Mouse (Mus musculus) stomach, postnatal 0 days (tissue): Measurements from ENCODE around the gene Gm20605. TPM values are rescaled to one million over a fixed set of nuclear protein-coding genes. Genes with fewer than 3 reads are reported as not detected.
A peak's percentile ranks its signal among the peaks of the same experiment; 100 is the strongest.

Experiments used
- ATAC-seq: fragments of 200-750 bp; cut with Nextera tagmentation; 2 replicates; pipeline ENCODE4 v1.8.0; 2017; ENCODE audit not compliant: low FRiP score, low TSS enrichment
- DNase-seq: peaks from one replicate; pipeline ENCODE4 v3.0.0-alpha.2; 2016; ENCODE audit warnings: low spot score
- H3K27ac ChIP-seq: fragments of 300-500 bp; sonication (generic); replicated peaks from 2 replicates; pipeline ENCODE4 v1.5.1; 2014; ENCODE audit warnings: mild to moderate bottlenecking, control low read depth
- H3K27me3 ChIP-seq: fragments of 300-500 bp; sonication (generic); 2 replicates; pipeline ENCODE4 v1.6.1; 2014; ENCODE audit warnings: low read length; ENCODE audit not compliant: control insufficient read depth, insufficient read depth
- H3K36me3 ChIP-seq: fragments of 300-500 bp; sonication (generic); 2 replicates; pipeline ENCODE4 v1.6.1; 2014; ENCODE audit warnings: low read length, mixed read lengths; ENCODE audit not compliant: control insufficient read depth, insufficient read depth
- H3K4me1 ChIP-seq: fragments of 300-500 bp; sonication (generic); replicated peaks from 2 replicates; pipeline ENCODE4 v1.6.1; 2014; ENCODE audit warnings: antibody characterized with exemption; ENCODE audit not compliant: control insufficient read depth, insufficient read depth
- H3K4me2 ChIP-seq: fragments of 300-500 bp; sonication (generic); replicated peaks from 2 replicates; pipeline ENCODE4 v1.6.1; 2014; ENCODE audit warnings: low read depth, mild to moderate bottlenecking, control low read depth, moderate library complexity
- H3K4me3 ChIP-seq: fragments of 300-500 bp; sonication (generic); 2 replicates; pipeline ENCODE4 v1.5.1; 2014; ENCODE audit warnings: low read depth, low read length, control low read depth
- H3K9ac ChIP-seq: fragments of 300-500 bp; sonication (generic); 2 replicates; pipeline ENCODE4 v1.6.1; 2014; ENCODE audit warnings: mild to moderate bottlenecking, low read length, control low read depth, mixed read lengths
- H3K9me3 ChIP-seq: fragments of 300-500 bp; sonication (generic); 2 replicates; pipeline ENCODE4 v1.6.1; 2016; ENCODE audit warnings: low read length; ENCODE audit not compliant: control insufficient read depth
- CTCF ChIP-seq: IDR thresholded peaks from 2 replicates; pipeline ENCODE4 v1.5.1; 2016; ENCODE audit warnings: antibody characterized with exemption, low read depth, mild to moderate bottlenecking, moderate library complexity
- EP300 ChIP-seq: optimal IDR thresholded peaks from 2 replicates; pipeline ENCODE3; 2016; ENCODE audit warnings: antibody characterized with exemption
- WGBS: fragments of 180-500 bp; shearing (Covaris S2); extraction: QIAGEN DNeasy Blood & Tissue Kit; methylation state at CpG from one replicate; pipeline ENCODE4 v1.1.7; 2014; 5-methylcytosine and 5-hydroxymethylcytosine counted together
- polyA plus RNA-seq: library from polyadenylated mRNA; unstranded; fragments of >200 nt; fragmentation: Nextera tagmentation; extraction: Ambion mirVana; gene quantifications from 2 replicates; pipeline ENCODE4 v1.2.1, GENCODE M21; 2015

The Gm20605 gene
- polyA plus RNA-seq, 1 experiment from 2014 or later = 2.4 TPM

DNA sequence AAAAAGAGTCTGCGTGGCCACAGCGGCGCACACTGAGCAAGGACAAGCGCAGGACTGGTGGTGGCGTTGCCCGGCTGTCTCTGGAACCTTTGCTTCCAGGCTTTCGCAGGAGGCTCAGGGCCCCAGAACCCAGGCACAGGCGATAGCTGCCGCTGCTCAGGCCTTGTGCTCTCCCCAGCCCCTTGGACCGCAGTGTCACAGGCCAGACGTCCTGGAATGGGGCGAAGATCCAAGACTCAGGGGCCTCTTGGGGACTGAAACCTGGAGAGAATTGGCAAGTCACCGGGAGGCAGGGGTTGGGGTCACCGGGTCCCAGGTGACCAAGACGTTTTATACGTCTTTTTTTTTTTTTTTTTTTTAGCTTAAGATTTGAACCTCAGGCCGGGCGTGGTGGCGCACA lies 15.5 kb downstream of the Gm20605 start:
- Histone ChIP-seq H3K27me3 (no peaks in the 10 kb centered on the region), H3K36me3 (peaks cover 9% of the 10 kb centered on the region), H3K4me1 (peaks cover 2% of the 10 kb centered on the region; the same call in 1 of the 2 replicates), H3K4me2 (no peak overlapping the region), H3K9me3 (no peaks in the 10 kb centered on the region), H3K9ac (no peak overlapping the region), H3K4me3 (no peak overlapping the region), H3K27ac (no peak overlapping the region)
- ATAC-seq (no peak), DNase-seq (no peak)
- whole genome bisulfite sequencing = 56% methylated on average over 19 of the region's 19 CpGs
- TF ChIP-seq CTCF (no peak), EP300 (no peak)

DNA sequence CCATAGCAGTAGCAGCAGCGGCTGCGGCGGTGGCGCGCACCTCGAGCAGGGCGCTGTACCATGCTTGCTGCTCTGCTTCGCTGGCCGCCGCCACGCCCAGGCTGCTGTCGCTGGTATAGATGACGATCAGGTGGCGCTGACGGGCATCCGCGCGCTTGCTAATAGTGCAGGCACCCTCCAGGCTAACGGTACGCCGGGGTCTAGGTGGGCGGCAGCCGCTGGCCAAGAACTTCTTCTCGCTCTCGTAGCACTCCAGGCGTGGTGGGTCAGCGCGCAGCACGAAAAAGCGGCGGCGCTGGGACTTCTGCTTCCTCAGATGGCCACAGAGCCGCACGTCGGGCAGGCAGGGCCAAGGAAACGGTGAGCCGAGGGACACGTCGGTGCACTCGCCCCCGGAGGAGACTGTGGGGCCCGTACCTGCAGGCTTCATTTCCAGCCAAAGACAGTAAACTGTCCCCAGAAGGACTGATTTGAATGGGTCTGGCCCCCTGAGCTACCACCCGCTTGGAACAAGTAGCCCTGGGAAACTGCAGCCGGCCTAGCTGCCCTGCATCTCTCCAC lies 16.2 kb downstream of the Gm20605 start:
- no peaks in the 10 kb centered on the region for H3K27me3 ChIP-seq
- 0 out of 2 replicates have a peak overlapping the region, but pooled peaks have one; percentile 9 for H3K9ac ChIP-seq
- H3K27ac ChIP-seq = no peak overlapping the region
- peak overlapping the region; percentile 44 for H3K4me2 ChIP-seq
- WGBS = 9% methylated on average over 44 of the region's 44 CpGs
- peak overlapping the region; percentile 18; the same call in 1 of the 2 replicates for H3K4me3 ChIP-seq
- H3K4me1 ChIP-seq = peaks cover 6% of the 10 kb centered on the region; the same call in 1 of the 2 replicates
- ATAC-seq = 0 out of 2 replicates have a peak, but pooled peaks have one; percentile 5
- H3K36me3 ChIP-seq = peaks cover 6% of the 10 kb centered on the region; the same call in 1 of the 2 replicates
- TF ChIP-seq EP300 (no peak), CTCF (no peak)
- peak; percentile 67 for DNase-seq
- H3K9me3 ChIP-seq = no peaks in the 10 kb centered on the region

DNA sequence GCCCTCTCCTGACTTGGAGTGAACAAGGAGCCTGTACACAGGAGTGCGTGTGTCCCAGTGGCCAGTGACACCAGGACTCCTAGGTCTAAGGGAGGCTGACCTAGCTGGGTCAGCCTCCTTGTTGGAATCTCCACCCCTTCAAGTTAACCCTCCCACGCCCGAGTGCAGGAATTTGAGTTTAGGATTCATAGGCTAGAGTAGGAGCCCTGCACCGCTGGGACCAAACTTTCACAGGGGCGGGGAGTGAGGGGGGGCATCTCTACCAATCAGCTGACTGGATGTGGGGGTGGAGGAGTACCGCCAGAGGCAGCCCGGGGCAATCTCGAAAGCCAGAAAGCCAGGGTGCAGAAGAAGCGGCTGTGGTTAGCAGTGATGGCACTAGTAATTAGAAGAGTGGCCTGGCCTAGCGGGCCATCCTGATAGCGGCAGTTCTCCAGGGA lies 16.7 kb downstream of the Gm20605 start, which contains the start of gene Irs3:
Gene Irs3, minus strand, starts transcription at position 63 of the 440 bp plus-strand sequence.
- H3K4me3 ChIP-seq = peak within 1 kb of the TSS; percentile 18; the same call in 1 of the 2 replicates
- ATAC-seq (peak; percentile 13; the same call in 1 of the 2 replicates), DNase-seq (no peak)
- no peaks in the 10 kb centered on the region for H3K9me3 ChIP-seq
- no peak for TF ChIP-seq CTCF
- no peak for TF ChIP-seq EP300
- 0 out of 2 replicates have a peak within 1 kb of the TSS, but pooled peaks have one; percentile 9 for H3K9ac ChIP-seq
- WGBS = 43% methylated on average over 11 of the region's 11 CpGs
- H3K27ac ChIP-seq = no peak within 1 kb of the TSS
- peaks cover 6% of the 10 kb centered on the region; the same call in 1 of the 2 replicates for H3K4me1 ChIP-seq
- peaks cover 5% of the 10 kb centered on the region; the same call in 1 of the 2 replicates for H3K36me3 ChIP-seq
- H3K4me2 ChIP-seq = peak within 1 kb of the TSS; percentile 44
- H3K27me3 ChIP-seq = no peaks in the 10 kb centered on the region

DNA sequence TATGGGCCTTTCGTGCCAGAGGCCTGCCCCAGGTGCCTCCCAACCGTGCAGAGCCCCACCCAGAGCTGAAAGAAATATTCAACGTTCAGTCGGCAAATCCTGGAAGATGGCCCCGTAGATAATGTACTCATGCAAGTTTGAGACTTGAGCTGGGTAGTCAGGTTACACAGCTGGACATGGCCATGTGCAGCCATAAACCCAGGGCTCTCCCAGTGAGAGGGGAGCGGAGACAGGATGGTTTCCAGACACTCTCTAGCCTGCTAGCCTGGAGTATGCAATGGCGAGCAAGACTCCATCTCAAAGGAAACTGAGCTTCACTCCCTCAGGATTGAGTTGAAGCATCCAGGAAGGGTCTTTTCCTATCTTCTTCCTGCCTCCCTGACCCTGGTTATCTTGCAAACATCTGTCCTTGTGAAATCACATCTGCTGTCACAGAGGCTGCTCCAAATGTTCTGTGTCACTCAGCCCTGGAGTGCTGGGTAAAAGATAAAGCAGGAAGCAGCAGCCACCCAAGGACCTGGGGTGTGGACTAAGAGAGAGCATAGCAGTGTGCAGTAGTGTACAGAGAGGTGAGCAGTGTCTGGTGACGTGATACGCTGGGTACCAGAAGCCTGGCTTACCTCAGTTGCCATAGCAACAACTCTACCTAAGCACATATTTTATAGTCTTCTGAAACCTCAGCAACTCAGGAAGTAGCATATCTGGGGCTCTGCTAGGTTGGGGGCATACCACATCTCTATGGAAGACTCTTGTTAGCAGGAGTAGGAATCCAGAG lies 19.0 kb downstream of the Gm20605 start:
- ATAC-seq (no peak), DNase-seq (no peak)
- H3K27ac ChIP-seq = no peak overlapping the region
- no peak overlapping the region for H3K9ac ChIP-seq
- WGBS = 46% methylated on average over 9 of the region's 9 CpGs
- H3K4me3 ChIP-seq = no peak overlapping the region
- TF ChIP-seq CTCF (no peak), EP300 (no peak)
- 0 out of 2 replicates have a peak, but pooled peaks cover 2% of the 10 kb centered on the region for H3K36me3 ChIP-seq
- no peak overlapping the region for H3K4me2 ChIP-seq
- H3K4me1 ChIP-seq = peaks cover 6% of the 10 kb centered on the region; the same call in 1 of the 2 replicates
- H3K27me3 ChIP-seq = no peaks in the 10 kb centered on the region
- H3K9me3 ChIP-seq = no peaks in the 10 kb centered on the region

DNA sequence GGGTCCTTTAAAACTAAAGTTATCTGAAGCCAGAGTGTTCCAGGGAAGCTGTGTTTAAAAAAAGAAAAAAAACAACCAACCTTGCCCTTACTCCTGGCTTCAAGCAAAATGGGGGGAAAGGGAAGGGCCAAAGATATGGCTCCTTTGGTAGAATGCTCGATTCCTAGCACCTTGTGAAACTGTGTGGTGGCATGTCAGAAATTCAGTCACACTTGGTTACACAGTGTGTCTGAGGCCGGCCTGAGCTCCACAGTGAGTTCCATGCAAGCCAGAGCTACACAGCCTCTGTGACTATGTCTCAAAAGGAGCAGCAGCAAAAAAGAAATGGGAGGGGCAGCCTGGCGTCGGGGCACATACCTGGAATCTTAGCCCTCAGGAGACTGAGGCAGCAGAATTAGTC lies 20.3 kb downstream of the Gm20605 start:
- Histone ChIP-seq H3K36me3 (0 out of 2 replicates have a peak, but pooled peaks cover 2% of the 10 kb centered on the region), H3K4me2 (no peak overlapping the region), H3K27ac (peak overlapping the region; percentile 35; the same call in 1 of the 2 replicates), H3K9me3 (no peaks in the 10 kb centered on the region), H3K9ac (no peak overlapping the region), H3K4me3 (no peak overlapping the region), H3K4me1 (peaks cover 6% of the 10 kb centered on the region; the same call in 1 of the 2 replicates), H3K27me3 (no peaks in the 10 kb centered on the region)
- WGBS = 33% methylated on average over 4 of the region's 4 CpGs
- TF ChIP-seq CTCF (no peak), EP300 (no peak)
- no peak for DNase-seq
- ATAC-seq = no peak
